Mouse (Mus musculus) granulocyte monocyte progenitor cell, adult 5-6 weeks (primary cell): Measurements from ENCODE around the gene Vmn1r21. TPM values are rescaled to one million over a fixed set of nuclear protein-coding genes. Genes with fewer than 3 reads are reported as not detected.

ENCODE experiments used
- total RNA-seq, 2 experiments: library from RNA; stranded (forward) in 1 of 2; stranded (reverse) in 1 of 2; fragments of 200-712, 200-1000 nt in 1 of 2; fragments of >200 nt in 1 of 2; fragmentation: Nextera tagmentation in 1 of 2; gene quantifications; 2 replicates each; pipeline ENCODE4 v1.2.3; 2014 to 2017

Gene Vmn1r21
- total RNA-seq, 2 experiments from 2014 or later, result not detected

Other genes starting within 250 kb of the Vmn1r21 start
- 7.5 and 7.7 TPM in 2 replicates for gene Pyurf, start 158.3 kb downstream of the Vmn1r21 start, total RNA-seq (2014; fragmentation: Nextera tagmentation)
- gene Pyurf, start 158.3 kb downstream of the Vmn1r21 start, total RNA-seq (2017), result 16.3 and 17.7 TPM in 2 replicates
- gene Lancl2, start 147.8 kb downstream of the Vmn1r21 start, total RNA-seq (2014; fragmentation: Nextera tagmentation), result 22.8 and 23.1 TPM in 2 replicates
- gene Lancl2, start 147.8 kb downstream of the Vmn1r21 start, total RNA-seq (2017), result 31.0 and 44.0 TPM in 2 replicates
- 10.1 and 14.9 TPM in 2 replicates for gene Vopp1, start 25.2 kb downstream of the Vmn1r21 start, total RNA-seq (2014; fragmentation: Nextera tagmentation)
- gene Vopp1, start 25.2 kb downstream of the Vmn1r21 start, total RNA-seq (2017), result 12.0 TPM in 2 replicates
- not detected in 2 replicates for gene Vmn1r22, start 57.7 kb upstream of the Vmn1r21 start, total RNA-seq (2014; fragmentation: Nextera tagmentation)
- gene Vmn1r22, start 57.7 kb upstream of the Vmn1r21 start, total RNA-seq (2017), result not detected in 2 replicates
- not detected in 2 replicates for gene Vmn1r23, start 76.5 kb upstream of the Vmn1r21 start, total RNA-seq (2014; fragmentation: Nextera tagmentation)
- gene Vmn1r23, start 76.5 kb upstream of the Vmn1r21 start, total RNA-seq (2017), result not detected in 2 replicates
- not detected in 2 replicates for gene Vmn1r24, start 111.2 kb upstream of the Vmn1r21 start, total RNA-seq (2014; fragmentation: Nextera tagmentation)
- gene Vmn1r24, start 111.2 kb upstream of the Vmn1r21 start, total RNA-seq (2017), result not detected in 2 replicates
- gene Vmn1r25, start 130.5 kb upstream of the Vmn1r21 start, total RNA-seq (2014; fragmentation: Nextera tagmentation), result not detected in 2 replicates
- gene Vmn1r25, start 130.5 kb upstream of the Vmn1r21 start, total RNA-seq (2017), result not detected in 2 replicates
- not detected in 2 replicates for gene Vmn1r26, start 164.8 kb upstream of the Vmn1r21 start, total RNA-seq (2014; fragmentation: Nextera tagmentation)
- not detected in 2 replicates for gene Vmn1r26, start 164.8 kb upstream of the Vmn1r21 start, total RNA-seq (2017)